Mouse (Mus musculus) kidney, adult 2 months (tissue): ENCODE data around the gene Dhx15.
"Not testable (repeated sequence)": the region's sequence is repeated elsewhere in the genome, so short reads cannot be mapped to it uniquely, and the experiment has no call there.

Experiments used
- CTCF ChIP-seq: fragments of 200-500 bp; conservative IDR thresholded peaks from 2 replicates; pipeline ENCODE4 v1.5.1; 2011; ENCODE audit warnings: low read depth, mild to moderate bottlenecking, control low read depth, low read length, moderate library complexity, mixed read lengths; ENCODE audit not compliant: insufficient read depth, insufficient read length
- POLR2A ChIP-seq: fragments of 200-500 bp; IDR thresholded peaks from one replicate; pipeline ENCODE4 v1.6.1; 2011; ENCODE audit warnings: low read depth, low read length, control low read depth

DNA sequence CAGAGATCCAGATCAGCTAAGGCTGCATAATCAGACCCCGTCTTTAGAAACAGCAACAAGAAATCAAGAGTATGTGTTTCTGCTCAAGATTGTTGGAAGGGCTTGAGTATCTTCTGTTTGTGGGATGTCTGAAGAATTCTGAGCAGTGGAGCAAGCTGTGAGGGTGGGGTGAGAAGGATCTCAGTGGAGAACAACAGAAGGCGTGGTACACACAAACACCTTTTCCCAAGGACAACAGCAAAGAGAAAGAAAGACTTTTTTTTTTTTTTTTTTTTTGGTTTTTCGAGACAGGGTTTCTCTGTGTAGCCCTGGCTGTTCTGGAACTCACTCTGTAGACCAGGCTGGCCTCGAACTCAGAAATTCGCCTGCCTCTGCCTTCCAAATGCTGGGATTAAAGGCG lies 46.3 kb upstream of the Dhx15 start:
- TF ChIP-seq CTCF, POLR2A: not testable (repeated sequence)
